Mouse (Mus musculus): ENCODE data around the gene Top3a.
A peak's percentile ranks its signal among the peaks of the same experiment; 100 is the strongest.

DNA sequence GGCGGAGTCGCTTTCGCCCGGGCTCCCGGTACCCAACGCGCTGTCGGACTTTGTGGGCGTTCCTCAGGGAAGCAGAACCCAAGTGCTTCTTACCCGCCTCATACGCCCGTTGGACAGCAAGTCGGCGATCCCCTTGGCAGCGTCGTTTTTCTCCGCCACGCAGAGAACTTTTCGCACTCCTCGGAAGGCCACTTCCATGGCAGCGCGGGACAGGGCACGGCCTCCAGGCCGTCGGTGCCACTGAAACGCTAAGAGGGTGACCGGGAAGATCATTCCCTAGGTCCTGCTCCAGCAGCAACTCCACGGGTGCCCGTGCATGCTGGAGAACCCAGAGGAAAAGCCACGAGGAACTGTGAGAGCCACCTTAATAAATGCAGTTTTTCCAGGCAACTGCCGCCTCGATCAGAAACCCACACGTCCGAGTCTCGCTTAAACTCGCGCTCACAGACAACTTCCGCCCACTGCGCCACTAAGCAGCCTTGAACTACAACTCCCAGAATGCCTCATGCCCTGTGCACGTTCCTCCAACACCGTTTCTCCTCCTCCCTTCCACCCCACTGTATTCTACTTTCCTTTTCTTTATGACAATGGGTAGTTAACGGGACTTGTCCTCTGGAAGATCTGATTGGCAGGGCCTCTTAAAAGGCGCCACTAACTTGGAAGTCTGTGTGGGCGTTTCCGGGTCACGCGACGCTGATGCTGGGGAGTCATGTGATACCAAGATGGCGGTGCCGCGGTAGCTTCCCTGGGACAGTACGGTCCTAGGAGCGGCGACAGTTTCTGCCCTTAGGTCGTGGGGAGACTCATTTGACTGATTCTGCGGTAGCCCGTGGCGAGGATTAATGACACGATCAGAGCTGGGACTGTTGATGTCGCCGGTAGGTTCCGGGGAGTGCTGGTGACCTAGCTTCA, at the start of gene Top3a, which contains the start of gene Smcr8:
- TF ChIP-seq CTCF (IDR thresholded peaks at IDR 0.05) (no peak), EP300 (IDR thresholded peaks at IDR 0.05) (peak; percentile 73; the same call in 1 of the 2 replicates)
